Mouse (Mus musculus): ENCODE data around the gene Flnb. TPM values are rescaled to one million over a fixed set of nuclear protein-coding genes. Genes with fewer than 3 reads are reported as not detected.

Flnb gene
- polyA plus RNA-seq, 1 experiment, result 326 TPM

DNA sequence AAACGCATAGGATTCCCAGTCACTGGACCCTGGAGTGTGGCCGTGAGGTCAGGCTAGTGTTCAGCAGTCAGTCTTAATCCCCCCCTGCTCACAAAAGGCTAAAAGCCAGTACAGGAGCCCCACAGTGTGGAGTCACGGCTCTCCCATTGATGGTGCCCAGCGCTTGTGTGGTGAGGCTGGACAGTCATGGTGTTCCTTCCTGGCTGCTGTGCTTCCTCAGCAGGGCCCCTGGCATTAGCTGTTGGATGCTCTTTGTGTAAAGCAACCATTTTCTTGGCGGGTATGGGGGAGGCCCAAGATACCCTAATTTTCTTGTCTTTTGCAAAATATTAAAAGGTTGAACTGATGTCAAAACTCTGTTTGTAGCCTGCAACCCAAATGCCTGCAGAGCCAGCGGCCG is 69.4 kb downstream of the Flnb start:
- Histone ChIP-seq H3K27ac (ENCODE audit: insufficient read depth, low read length) (no peak overlapping the region), H3K36me3 (ENCODE audit: control insufficient read depth, insufficient read depth, low read length, poor library complexity, severe bottlenecking) (peaks cover 51% of the 10 kb centered on the region), H3K9me3 (replicated peaks; ENCODE audit: control insufficient read depth, insufficient read depth, low read length, poor library complexity, severe bottlenecking) (no peaks in the 10 kb centered on the region)

DNA sequence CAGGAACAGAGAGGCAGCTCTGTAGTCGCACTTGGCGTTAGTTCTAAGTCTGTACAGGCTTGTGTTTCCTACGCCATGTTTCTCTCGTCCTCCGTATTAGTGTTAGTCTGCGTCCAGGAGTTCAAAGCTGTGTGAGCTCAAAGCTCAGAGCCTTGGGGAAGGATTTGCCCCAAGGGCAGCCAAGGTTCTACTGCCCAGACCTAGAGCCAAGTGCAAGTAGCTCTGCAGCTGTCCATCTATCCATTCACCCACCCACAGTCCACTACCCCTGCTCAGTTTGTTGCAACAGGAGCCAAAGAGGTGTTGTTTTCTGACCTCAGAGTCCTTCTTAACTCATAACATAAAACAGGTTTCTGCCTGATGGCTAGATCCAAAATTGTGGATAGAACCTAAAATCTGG is 70.5 kb downstream of the Flnb start:
- H3K27ac ChIP-seq (ENCODE audit: insufficient read depth, low read length), result no peak overlapping the region

More for the DNA sequence above, 69.4 kb downstream of the Flnb start:
- no peak overlapping the region for H3K4me3 ChIP-seq (ENCODE audit: low read depth, low read length)
- no peak overlapping the region for H3K9ac ChIP-seq (ENCODE audit: low read depth, poor library complexity, severe bottlenecking)
- H3K27me3 ChIP-seq (ENCODE audit: control insufficient read depth, insufficient read depth, low read length, poor library complexity, severe bottlenecking), result no peaks in the 10 kb centered on the region
- no peaks in the 10 kb centered on the region for H3K4me1 ChIP-seq (ENCODE audit: control insufficient read depth, insufficient read depth, low read length)
- no peak for TF ChIP-seq CTCF (IDR thresholded peaks at IDR 0.05; ENCODE audit: low read depth, low read length)
- no peak for TF ChIP-seq EP300 (IDR thresholded peaks at IDR 0.05; ENCODE audit: insufficient read depth, low read depth, low read length)
- no peak for TF ChIP-seq POLR2A (IDR thresholded peaks at IDR 0.05; ENCODE audit: insufficient read depth, low read length)

DNA sequence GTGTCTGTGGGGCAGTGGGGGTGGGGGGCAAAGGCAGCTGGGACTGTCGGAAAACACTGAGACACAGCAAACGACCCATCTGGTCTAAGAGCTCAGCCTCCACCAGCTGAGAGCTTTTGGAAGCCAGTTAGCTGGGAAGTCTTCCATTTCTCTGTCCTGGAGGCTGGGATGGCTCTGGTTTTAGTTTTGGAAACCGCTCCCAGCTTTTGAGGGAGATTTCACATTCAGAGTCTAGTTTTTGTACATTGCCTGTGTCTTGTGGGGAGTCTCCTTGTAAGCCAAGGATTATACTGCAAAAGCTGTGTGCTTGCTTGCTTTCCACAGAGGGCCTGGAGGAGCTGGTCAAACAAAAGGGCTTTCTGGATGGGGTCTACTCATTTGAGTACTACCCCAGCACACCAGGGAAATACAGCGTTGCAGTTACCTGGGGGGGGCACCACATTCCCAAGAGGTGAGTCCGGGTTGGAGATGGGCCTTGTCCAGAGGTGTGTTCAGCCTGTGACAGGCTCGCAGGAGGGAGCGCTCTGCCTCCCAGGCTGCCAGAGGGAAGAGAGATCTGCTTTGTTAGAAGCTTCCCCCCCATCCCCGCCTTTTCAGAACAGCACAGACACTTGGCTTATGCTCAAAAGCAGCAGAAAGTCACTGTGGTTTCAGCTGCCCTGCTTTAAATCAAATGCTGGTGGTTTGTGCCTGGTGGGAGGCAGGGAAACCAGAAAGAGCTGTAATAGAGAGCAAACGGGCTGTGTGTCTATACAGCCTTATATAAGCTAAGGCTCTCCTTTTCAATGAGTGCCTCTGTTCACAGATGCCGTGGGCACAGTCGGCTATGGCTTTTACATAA is 71.3 kb downstream of the Flnb start:
- no peaks in the 10 kb centered on the region for H3K4me1 ChIP-seq (ENCODE audit: control insufficient read depth, insufficient read depth, low read length)
- H3K27ac ChIP-seq (ENCODE audit: insufficient read depth, low read length), result no peak overlapping the region
- H3K36me3 ChIP-seq (ENCODE audit: control insufficient read depth, insufficient read depth, low read length, poor library complexity, severe bottlenecking), result peaks cover 54% of the 10 kb centered on the region
- TF ChIP-seq CTCF (IDR thresholded peaks at IDR 0.05; ENCODE audit: low read depth, low read length), result no peak
- no peak for TF ChIP-seq POLR2A (IDR thresholded peaks at IDR 0.05; ENCODE audit: insufficient read depth, low read length)
- TF ChIP-seq EP300 (IDR thresholded peaks at IDR 0.05; ENCODE audit: insufficient read depth, low read depth, low read length), result no peak
- H3K9me3 ChIP-seq (replicated peaks; ENCODE audit: control insufficient read depth, insufficient read depth, low read length, poor library complexity, severe bottlenecking), result 0 out of 2 replicates have a peak, but pooled peaks cover under 1% of the 10 kb centered on the region
- no peak overlapping the region for H3K4me3 ChIP-seq (ENCODE audit: low read depth, low read length)
- H3K9ac ChIP-seq (ENCODE audit: low read depth, poor library complexity, severe bottlenecking), result no peak overlapping the region
- H3K27me3 ChIP-seq (ENCODE audit: control insufficient read depth, insufficient read depth, low read length, poor library complexity, severe bottlenecking), result no peaks in the 10 kb centered on the region

More for the DNA sequence above, 70.5 kb downstream of the Flnb start:
- Histone ChIP-seq H3K9me3 (replicated peaks; ENCODE audit: control insufficient read depth, insufficient read depth, low read length, poor library complexity, severe bottlenecking) (no peaks in the 10 kb centered on the region), H3K9ac (ENCODE audit: low read depth, poor library complexity, severe bottlenecking) (no peak overlapping the region), H3K4me1 (ENCODE audit: control insufficient read depth, insufficient read depth, low read length) (no peaks in the 10 kb centered on the region), H3K27me3 (ENCODE audit: control insufficient read depth, insufficient read depth, low read length, poor library complexity, severe bottlenecking) (no peaks in the 10 kb centered on the region), H3K4me3 (ENCODE audit: low read depth, low read length) (no peak overlapping the region), H3K36me3 (ENCODE audit: control insufficient read depth, insufficient read depth, low read length, poor library complexity, severe bottlenecking) (peaks cover 53% of the 10 kb centered on the region)
- TF ChIP-seq POLR2A (IDR thresholded peaks at IDR 0.05; ENCODE audit: insufficient read depth, low read length) (no peak), CTCF (IDR thresholded peaks at IDR 0.05; ENCODE audit: low read depth, low read length) (no peak), EP300 (IDR thresholded peaks at IDR 0.05; ENCODE audit: insufficient read depth, low read depth, low read length) (no peak)

DNA sequence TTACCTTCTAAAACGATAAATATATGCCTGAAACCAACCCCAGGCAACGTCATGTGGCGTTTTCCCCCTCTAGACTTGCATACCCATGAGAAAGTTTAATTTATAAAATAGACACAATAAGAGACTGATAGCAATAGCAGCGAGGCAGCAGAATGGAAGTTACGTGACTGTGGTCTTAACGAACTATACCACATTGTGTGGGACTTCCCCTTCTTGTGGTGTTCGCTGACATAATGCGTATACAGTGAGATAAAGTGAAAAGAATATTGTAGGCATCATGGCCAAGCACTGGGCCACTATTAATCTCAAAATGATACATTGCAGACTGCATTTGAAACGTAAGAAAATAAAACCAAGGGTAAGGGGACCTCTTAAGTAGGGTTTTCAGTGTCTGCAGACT is 72.1 kb downstream of the Flnb start:
- peaks cover 8% of the 10 kb centered on the region; the same call in 1 of the 2 replicates for H3K9me3 ChIP-seq (replicated peaks; ENCODE audit: control insufficient read depth, insufficient read depth, low read length, poor library complexity, severe bottlenecking)
- H3K4me3 ChIP-seq (ENCODE audit: low read depth, low read length), result no peak overlapping the region
- H3K27me3 ChIP-seq (ENCODE audit: control insufficient read depth, insufficient read depth, low read length, poor library complexity, severe bottlenecking), result no peaks in the 10 kb centered on the region
- TF ChIP-seq POLR2A (IDR thresholded peaks at IDR 0.05; ENCODE audit: insufficient read depth, low read length) (no peak), EP300 (IDR thresholded peaks at IDR 0.05; ENCODE audit: insufficient read depth, low read depth, low read length) (no peak), CTCF (IDR thresholded peaks at IDR 0.05; ENCODE audit: low read depth, low read length) (no peak)
- no peak overlapping the region for H3K27ac ChIP-seq (ENCODE audit: insufficient read depth, low read length)
- no peaks in the 10 kb centered on the region for H3K4me1 ChIP-seq (ENCODE audit: control insufficient read depth, insufficient read depth, low read length)
- H3K36me3 ChIP-seq (ENCODE audit: control insufficient read depth, insufficient read depth, low read length, poor library complexity, severe bottlenecking), result peaks cover 54% of the 10 kb centered on the region
- H3K9ac ChIP-seq (ENCODE audit: low read depth, poor library complexity, severe bottlenecking), result no peak overlapping the region

DNA sequence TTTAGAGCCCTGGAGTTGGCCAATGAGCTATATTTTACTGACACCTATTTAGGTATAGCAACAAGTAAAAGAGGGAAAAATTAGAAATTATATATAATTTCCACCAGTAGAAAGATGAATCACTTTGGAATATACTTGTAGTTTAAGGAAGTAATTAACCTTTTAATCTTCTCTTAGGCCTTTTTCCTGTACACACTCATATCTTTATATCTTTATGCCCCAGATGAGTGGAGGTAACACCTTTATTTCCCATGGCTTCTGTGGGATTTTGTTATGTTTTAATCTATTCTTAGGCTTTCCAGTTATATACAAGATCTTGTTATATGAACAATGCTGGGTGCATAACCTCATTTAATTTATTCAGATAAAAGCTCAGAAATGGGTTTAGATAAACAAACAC is 73.6 kb downstream of the Flnb start:
- Histone ChIP-seq H3K9ac (ENCODE audit: low read depth, poor library complexity, severe bottlenecking) (no peak overlapping the region), H3K27ac (ENCODE audit: insufficient read depth, low read length) (no peak overlapping the region), H3K9me3 (replicated peaks; ENCODE audit: control insufficient read depth, insufficient read depth, low read length, poor library complexity, severe bottlenecking) (peaks cover 9% of the 10 kb centered on the region; the same call in 1 of the 2 replicates), H3K36me3 (ENCODE audit: control insufficient read depth, insufficient read depth, low read length, poor library complexity, severe bottlenecking) (peaks cover 57% of the 10 kb centered on the region), H3K4me1 (ENCODE audit: control insufficient read depth, insufficient read depth, low read length) (no peaks in the 10 kb centered on the region), H3K27me3 (ENCODE audit: control insufficient read depth, insufficient read depth, low read length, poor library complexity, severe bottlenecking) (no peaks in the 10 kb centered on the region), H3K4me3 (ENCODE audit: low read depth, low read length) (no peak overlapping the region)
- no peak for TF ChIP-seq CTCF (IDR thresholded peaks at IDR 0.05; ENCODE audit: low read depth, low read length)
- TF ChIP-seq POLR2A (IDR thresholded peaks at IDR 0.05; ENCODE audit: insufficient read depth, low read length), result no peak
- no peak for TF ChIP-seq EP300 (IDR thresholded peaks at IDR 0.05; ENCODE audit: insufficient read depth, low read depth, low read length)

DNA sequence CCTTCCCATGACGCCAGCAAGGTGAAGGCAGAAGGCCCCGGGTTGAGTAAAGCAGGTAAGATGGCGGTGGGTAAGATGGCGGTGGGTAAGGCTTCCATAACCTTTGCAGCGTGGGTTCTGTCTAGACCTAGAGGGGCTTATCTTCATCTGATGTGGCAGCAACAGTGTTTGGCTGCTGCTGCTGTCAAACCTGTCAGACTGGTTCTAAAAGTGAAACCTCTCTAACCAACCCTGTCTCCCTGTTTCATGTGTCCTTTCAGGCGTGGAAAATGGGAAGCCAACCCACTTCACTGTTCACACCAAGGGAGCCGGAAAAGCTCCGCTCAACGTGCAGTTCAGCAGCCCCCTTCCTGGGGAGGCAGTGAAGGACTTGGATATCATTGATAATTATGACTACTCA is 78.4 kb downstream of the Flnb start:
- Histone ChIP-seq H3K9me3 (replicated peaks; ENCODE audit: control insufficient read depth, insufficient read depth, low read length, poor library complexity, severe bottlenecking) (peaks cover 9% of the 10 kb centered on the region; the same call in 1 of the 2 replicates), H3K9ac (ENCODE audit: low read depth, poor library complexity, severe bottlenecking) (no peak overlapping the region), H3K4me3 (ENCODE audit: low read depth, low read length) (no peak overlapping the region), H3K4me1 (ENCODE audit: control insufficient read depth, insufficient read depth, low read length) (no peaks in the 10 kb centered on the region), H3K27ac (ENCODE audit: insufficient read depth, low read length) (no peak overlapping the region), H3K27me3 (ENCODE audit: control insufficient read depth, insufficient read depth, low read length, poor library complexity, severe bottlenecking) (no peaks in the 10 kb centered on the region), H3K36me3 (ENCODE audit: control insufficient read depth, insufficient read depth, low read length, poor library complexity, severe bottlenecking) (peaks cover 47% of the 10 kb centered on the region)
- no peak for TF ChIP-seq EP300 (IDR thresholded peaks at IDR 0.05; ENCODE audit: insufficient read depth, low read depth, low read length)
- no peak for TF ChIP-seq POLR2A (IDR thresholded peaks at IDR 0.05; ENCODE audit: insufficient read depth, low read length)
- TF ChIP-seq CTCF (IDR thresholded peaks at IDR 0.05; ENCODE audit: low read depth, low read length), result no peak

All from ES-Bruce4 (cell line).